Mouse (Mus musculus): ENCODE measurements around the gene Eef1akmt2.

- TF ChIP-seq POLR2A (IDR thresholded peaks at IDR 0.05; ENCODE audit: borderline replicate concordance, low read depth, low read length) (no peak), CTCF (IDR thresholded peaks at IDR 0.05; ENCODE audit: low read depth, low read length) (no peak)
Measured at GRCm38 (mm10) chr7:132795141-132795540, 57.3 kb downstream of the Eef1akmt2 start.

Measured in bone marrow macrophage, adult 2 months (primary cell).